Mouse (Mus musculus): ENCODE measurements at regions not wholly inside any gene's neighbourhood (a gene's known extent, or its start where the extent isn't known, plus 50 kb on each side); places are given as distances from the start of the nearest gene placed in this dataset.

DNA sequence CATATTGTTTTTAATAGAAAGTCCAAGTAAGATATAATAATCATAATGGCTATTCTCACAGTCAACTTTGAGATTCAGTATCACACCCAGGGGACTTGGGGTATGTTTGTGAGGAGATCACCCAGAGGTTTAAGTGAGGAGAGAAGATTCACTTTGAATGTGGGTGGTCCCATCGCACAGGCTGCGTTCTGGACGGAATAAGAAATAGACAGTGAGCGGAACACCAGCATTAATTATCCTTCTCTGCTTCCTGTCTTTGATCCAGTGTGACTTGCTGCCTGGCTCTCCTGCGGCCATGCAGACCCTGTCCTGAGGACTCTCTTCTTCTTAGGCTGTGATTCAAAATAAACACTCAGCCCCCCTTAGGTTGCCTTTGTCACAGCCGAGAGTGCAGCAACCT lies 60.6 kb upstream of the Kras start:
- DNase-seq (ENCODE audit: low spot score in 2 of 2) = no peak

- no peak for DNase-seq (ENCODE audit: low spot score in 2 of 2)
Measured at GRCm38 (mm10) chr6:145309025-145309424, 59.0 kb upstream of the Kras start.

- DNase-seq (ENCODE audit: low spot score in 2 of 2) = no peak
Measured at GRCm38 (mm10) chr6:145307237-145307636, 57.2 kb upstream of the Kras start.

- DNase-seq (ENCODE audit: low spot score in 2 of 2) = peak; percentile 41 to 55
Measured at GRCm38 (mm10) chr6:145306331-145307124, 56.5 kb upstream of the Kras start.

DNA sequence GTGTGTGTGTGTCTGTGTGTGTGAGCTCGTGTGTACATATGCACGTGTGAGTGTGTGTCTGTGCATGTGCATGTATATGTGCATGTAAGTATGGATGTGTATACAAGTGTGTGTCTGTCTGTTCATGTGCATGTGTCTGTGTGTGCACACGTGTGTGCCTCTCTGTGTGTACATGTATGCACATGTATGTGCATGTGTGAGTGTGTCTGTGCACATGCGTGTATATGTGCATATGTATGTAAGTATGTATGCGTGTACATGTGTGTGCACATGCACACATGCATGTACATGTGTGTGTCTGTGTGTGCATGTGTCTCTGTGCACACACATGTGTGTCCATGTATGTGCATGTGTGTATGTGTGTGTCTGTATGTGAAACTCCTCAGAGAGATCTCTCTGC lies 55.6 kb upstream of the Kras start:
- no peak for DNase-seq (ENCODE audit: low spot score in 2 of 2)

- DNase-seq (ENCODE audit: low spot score in 2 of 2) = peak; percentile 40 to 47
Measured at GRCm38 (mm10) chr6:145303641-145304070, 53.6 kb upstream of the Kras start.

- no peak for DNase-seq (ENCODE audit: low spot score in 2 of 2)
Measured at GRCm38 (mm10) chr6:145302907-145303640, 53.0 kb upstream of the Kras start.

GRCm38 (mm10) chr6:145302105-145302504 lies 52.1 kb upstream of the Kras start:
- no peak for DNase-seq (ENCODE audit: low spot score in 2 of 2)

GRCm38 (mm10) chr6:145300266-145300858 lies 50.3 kb upstream of the Kras start:
- no peak for DNase-seq (ENCODE audit: low spot score in 2 of 2)

Data from frontal cortex, postnatal 10 days (tissue).